Mouse (Mus musculus): ENCODE data around the gene Fam193b.
"Not testable (repeated sequence)": the region's sequence is repeated elsewhere in the genome, so short reads cannot be mapped to it uniquely, and the experiment has no call there.

DNA sequence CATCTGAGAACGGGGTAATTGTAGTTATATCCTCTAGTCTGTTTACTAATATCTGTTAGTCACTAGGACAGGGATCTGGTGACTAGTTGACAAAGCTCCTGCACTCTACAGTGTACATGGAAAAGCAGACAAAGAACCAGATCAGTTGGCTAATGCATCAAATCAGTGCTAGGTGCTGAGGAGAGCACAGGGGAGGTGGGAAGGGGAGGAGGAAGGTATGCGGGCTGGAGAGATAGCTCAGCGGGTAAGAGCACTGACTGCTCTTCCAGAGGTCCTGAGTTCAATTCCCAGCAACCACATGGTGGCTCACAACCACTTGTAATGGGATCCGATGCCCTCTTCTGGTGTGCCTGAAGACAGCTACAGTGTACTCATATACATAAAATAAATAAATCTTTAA is 2.4 kb downstream of the Fam193b start:
- not testable (repeated sequence) for TF ChIP-seq CTCF, EP300 (IDR thresholded peaks at IDR 0.05; ENCODE audit: low read depth)
